Mouse (Mus musculus) liver, postnatal 0 days (tissue): ENCODE results near the gene Msgn1.

Experiments used
- CTCF ChIP-seq: sonication (generic); IDR thresholded peaks from 2 replicates; pipeline ENCODE4 v1.5.1; 2016; ENCODE audit warnings: antibody characterized with exemption, low read depth
- EP300 ChIP-seq: IDR thresholded peaks from 2 replicates; pipeline ENCODE4 v1.6.1; 2016; ENCODE audit warnings: antibody characterized with exemption, low read depth, mild to moderate bottlenecking

DNA sequence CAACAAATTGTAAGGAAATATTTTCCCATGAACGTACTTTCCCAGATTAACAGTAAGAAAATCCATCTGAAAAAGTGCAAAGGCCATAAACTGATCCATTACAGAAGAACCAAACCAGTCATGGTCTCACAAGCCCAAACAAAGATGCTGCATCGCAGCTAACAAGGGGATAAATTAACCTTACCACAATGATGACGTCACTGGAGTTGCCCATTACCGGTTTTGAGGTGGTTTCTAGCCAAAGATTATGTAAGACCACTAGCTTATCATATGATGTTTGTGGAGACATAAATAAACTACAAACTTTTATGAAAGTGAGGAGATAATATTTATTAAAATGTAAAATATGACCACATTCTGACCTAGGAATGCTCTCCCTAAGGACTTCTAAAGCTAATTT is 2.5 kb downstream of the Msgn1 start:
- TF ChIP-seq CTCF: no peak
- TF ChIP-seq EP300: no peak
